Mouse (Mus musculus) liver, postnatal 0 days (tissue): ENCODE data around the gene Ncf2.

Experiments used
- CTCF ChIP-seq: sonication (generic); IDR thresholded peaks from 2 replicates; pipeline ENCODE4 v1.5.1; 2016; ENCODE audit warnings: antibody characterized with exemption, low read depth
- EP300 ChIP-seq: IDR thresholded peaks from 2 replicates; pipeline ENCODE4 v1.6.1; 2016; ENCODE audit warnings: antibody characterized with exemption, low read depth, mild to moderate bottlenecking

- TF ChIP-seq CTCF (no peak), EP300 (no peak)
Measured at GRCm38 (mm10) chr1:152766032-152766772, 33.8 kb upstream of the Ncf2 start, which contains the start of the genes Rgl1 and Arpc5.
